Mouse (Mus musculus): ENCODE results near the gene Best1. TPM values are rescaled to one million over a fixed set of nuclear protein-coding genes. Genes with fewer than 3 reads are reported as not detected.

The Best1 gene
- polyA plus RNA-seq, 1 experiment from 2014 or later = 0.19 TPM

- H3K27ac ChIP-seq = peak overlapping the region; percentile 81
- ATAC-seq (replicated peaks; ENCODE audit: insufficient number of reproducible peaks, insufficient read depth, low FRiP score, low read depth) = peak; percentile 28; the same call in 1 of the 2 replicates
- WGBS = 24% methylated on average over 5 of the region's 5 CpGs
- H3K9me3 ChIP-seq (replicated peaks) = no peaks in the 10 kb centered on the region
- H3K27me3 ChIP-seq = no peaks in the 10 kb centered on the region
- H3K4me3 ChIP-seq = no peak overlapping the region; the same call in 1 of the 2 replicates
- no peak overlapping the region for H3K9ac ChIP-seq
- H3K36me3 ChIP-seq = no peaks in the 10 kb centered on the region
- peaks cover 14% of the 10 kb centered on the region for H3K4me1 ChIP-seq (replicated peaks)
- H3K4me2 ChIP-seq = peak overlapping the region; percentile 37
Observed at GRCm38 (mm10) chr19:9954811-9955202, 46.6 kb downstream of the Best1 start.

- 23% methylated on average over 7 of the region's 7 CpGs for WGBS
- peak; percentile 86 for ATAC-seq (replicated peaks; ENCODE audit: insufficient number of reproducible peaks, insufficient read depth, low FRiP score, low read depth)
Observed at GRCm38 (mm10) chr19:9954055-9954810, 47.2 kb downstream of the Best1 start.

GRCm38 (mm10) chr19:9952912-9953311 is 48.5 kb downstream of the Best1 start:
- no peaks in the 10 kb centered on the region for H3K36me3 ChIP-seq
- H3K9me3 ChIP-seq (replicated peaks) = no peaks in the 10 kb centered on the region
- WGBS = 85% methylated on average over 3 of the region's 3 CpGs
- no peak overlapping the region for H3K4me2 ChIP-seq
- peaks cover 14% of the 10 kb centered on the region for H3K4me1 ChIP-seq (replicated peaks)
- H3K9ac ChIP-seq = no peak overlapping the region
- no peak overlapping the region for H3K27ac ChIP-seq
- no peak overlapping the region for H3K4me3 ChIP-seq
- H3K27me3 ChIP-seq = no peaks in the 10 kb centered on the region
- ATAC-seq (replicated peaks; ENCODE audit: insufficient number of reproducible peaks, insufficient read depth, low FRiP score, low read depth) = no peak

More at GRCm38 (mm10) chr19:9954055-9954810, 47.2 kb downstream of the Best1 start:
- Histone ChIP-seq H3K4me2 (peak overlapping the region; percentile 37), H3K4me3 (no peak overlapping the region; the same call in 1 of the 2 replicates), H3K4me1 (replicated peaks) (peaks cover 14% of the 10 kb centered on the region), H3K27ac (peak overlapping the region; percentile 81), H3K27me3 (no peaks in the 10 kb centered on the region), H3K36me3 (no peaks in the 10 kb centered on the region), H3K9ac (no peak overlapping the region), H3K9me3 (replicated peaks) (no peaks in the 10 kb centered on the region)

GRCm38 (mm10) chr19:9952390-9952789 is 49.0 kb downstream of the Best1 start:
- no peak for ATAC-seq (replicated peaks; ENCODE audit: insufficient number of reproducible peaks, insufficient read depth, low FRiP score, low read depth)
- no peak overlapping the region for H3K4me2 ChIP-seq

GRCm38 (mm10) chr19:9946986-9947385 is 54.4 kb downstream of the Best1 start:
- H3K9ac ChIP-seq = no peak overlapping the region
- no peaks in the 10 kb centered on the region for H3K27me3 ChIP-seq
- peak overlapping the region; percentile 37; the same call in 1 of the 2 replicates for H3K27ac ChIP-seq
- ATAC-seq (replicated peaks; ENCODE audit: insufficient number of reproducible peaks, insufficient read depth, low FRiP score, low read depth) = peak; percentile 41; the same call in 1 of the 2 replicates
- no peak overlapping the region for H3K4me2 ChIP-seq
- no peak overlapping the region for H3K4me3 ChIP-seq
- WGBS = 59% methylated on average over 3 of the region's 3 CpGs
- no peaks in the 10 kb centered on the region for H3K36me3 ChIP-seq
- peaks cover 26% of the 10 kb centered on the region for H3K4me1 ChIP-seq (replicated peaks)
- H3K9me3 ChIP-seq (replicated peaks) = no peaks in the 10 kb centered on the region

More at GRCm38 (mm10) chr19:9952390-9952789, 49.0 kb downstream of the Best1 start:
- no peak overlapping the region for H3K27ac ChIP-seq
- no peaks in the 10 kb centered on the region for H3K36me3 ChIP-seq
- H3K27me3 ChIP-seq = no peaks in the 10 kb centered on the region
- no peak overlapping the region for H3K9ac ChIP-seq
- WGBS = 71% methylated on average over 3 of the region's 3 CpGs
- no peaks in the 10 kb centered on the region for H3K9me3 ChIP-seq (replicated peaks)
- no peak overlapping the region for H3K4me3 ChIP-seq
- H3K4me1 ChIP-seq (replicated peaks) = peaks cover 14% of the 10 kb centered on the region

- Histone ChIP-seq H3K4me1 (replicated peaks) (peaks cover 26% of the 10 kb centered on the region), H3K4me3 (no peak overlapping the region), H3K27ac (peak overlapping the region; percentile 37; the same call in 1 of the 2 replicates), H3K9ac (no peak overlapping the region), H3K36me3 (no peaks in the 10 kb centered on the region), H3K9me3 (replicated peaks) (no peaks in the 10 kb centered on the region), H3K4me2 (no peak overlapping the region), H3K27me3 (no peaks in the 10 kb centered on the region)
- WGBS = 67% methylated on average over 8 of the region's 8 CpGs
- no peak for ATAC-seq (replicated peaks; ENCODE audit: insufficient number of reproducible peaks, insufficient read depth, low FRiP score, low read depth)
Observed at GRCm38 (mm10) chr19:9945800-9946564, 55.5 kb downstream of the Best1 start.

GRCm38 (mm10) chr19:9942539-9943533 is 58.6 kb downstream of the Best1 start:
- no peak overlapping the region for H3K9ac ChIP-seq
- H3K27me3 ChIP-seq = no peaks in the 10 kb centered on the region
- no peak overlapping the region for H3K4me3 ChIP-seq
- H3K4me1 ChIP-seq (replicated peaks) = peaks cover 33% of the 10 kb centered on the region
- 35% methylated on average over 10 of the region's 10 CpGs for WGBS
- 0 out of 2 replicates have a peak, but pooled peaks have one; percentile 28 for ATAC-seq (replicated peaks; ENCODE audit: insufficient number of reproducible peaks, insufficient read depth, low FRiP score, low read depth)
- no peak overlapping the region for H3K4me2 ChIP-seq
- H3K27ac ChIP-seq = peak overlapping the region; percentile 58
- H3K9me3 ChIP-seq (replicated peaks) = no peaks in the 10 kb centered on the region
- H3K36me3 ChIP-seq = no peaks in the 10 kb centered on the region

GRCm38 (mm10) chr19:9941809-9942208 is 59.6 kb downstream of the Best1 start:
- H3K36me3 ChIP-seq = no peaks in the 10 kb centered on the region
- no peak for ATAC-seq (replicated peaks; ENCODE audit: insufficient number of reproducible peaks, insufficient read depth, low FRiP score, low read depth)
- no peak overlapping the region for H3K27ac ChIP-seq
- no peak overlapping the region for H3K4me3 ChIP-seq
- H3K4me2 ChIP-seq = no peak overlapping the region
- no peaks in the 10 kb centered on the region for H3K9me3 ChIP-seq (replicated peaks)
- H3K9ac ChIP-seq = no peak overlapping the region
- H3K27me3 ChIP-seq = no peaks in the 10 kb centered on the region
- H3K4me1 ChIP-seq (replicated peaks) = peaks cover 29% of the 10 kb centered on the region
- 50% methylated on average over 1 of the region's 1 CpGs for WGBS

GRCm38 (mm10) chr19:9940903-9941302 is 60.5 kb downstream of the Best1 start:
- no peaks in the 10 kb centered on the region for H3K27me3 ChIP-seq
- WGBS = 65% methylated on average over 4 of the region's 4 CpGs
- H3K4me2 ChIP-seq = no peak overlapping the region
- ATAC-seq (replicated peaks; ENCODE audit: insufficient number of reproducible peaks, insufficient read depth, low FRiP score, low read depth) = no peak
- H3K9me3 ChIP-seq (replicated peaks) = no peaks in the 10 kb centered on the region
- no peak overlapping the region for H3K4me3 ChIP-seq
- no peak overlapping the region for H3K9ac ChIP-seq
- no peak overlapping the region for H3K27ac ChIP-seq
- H3K4me1 ChIP-seq (replicated peaks) = peaks cover 25% of the 10 kb centered on the region
- no peaks in the 10 kb centered on the region for H3K36me3 ChIP-seq

- no peak overlapping the region for H3K4me2 ChIP-seq
- H3K27me3 ChIP-seq = no peaks in the 10 kb centered on the region
- no peak overlapping the region for H3K27ac ChIP-seq
- no peaks in the 10 kb centered on the region for H3K36me3 ChIP-seq
- no peak overlapping the region for H3K9ac ChIP-seq
- no peak for ATAC-seq (replicated peaks; ENCODE audit: insufficient number of reproducible peaks, insufficient read depth, low FRiP score, low read depth)
- H3K4me1 ChIP-seq (replicated peaks) = peaks cover 22% of the 10 kb centered on the region
- H3K9me3 ChIP-seq (replicated peaks) = no peaks in the 10 kb centered on the region
- WGBS = 73% methylated on average over 7 of the region's 7 CpGs
- no peak overlapping the region for H3K4me3 ChIP-seq
Observed at GRCm38 (mm10) chr19:9939841-9940240, 61.6 kb downstream of the Best1 start.

Data from heart, embryonic 15.5 days (tissue).